Mouse (Mus musculus) embryonic fibroblast, embryonic 13.5 days (primary cell): ENCODE measurements around the gene Gpatch8. TPM values are rescaled to one million over a fixed set of nuclear protein-coding genes. Genes with fewer than 3 reads are reported as not detected.
"Not testable (repeated sequence)": the region's sequence is repeated elsewhere in the genome, so short reads cannot be mapped to it uniquely, and the experiment has no call there.

ENCODE experiments used
- H3K27ac ChIP-seq: 2 replicates; pipeline ENCODE4 v1.5.1; 2012; ENCODE audit warnings: low read length, control low read depth, inconsistent platforms; ENCODE audit not compliant: insufficient read depth
- H3K4me1 ChIP-seq: 2 replicates; pipeline ENCODE4 v1.6.1; 2011; ENCODE audit warnings: low read length; ENCODE audit not compliant: control insufficient read depth, insufficient read depth
- H3K4me3 ChIP-seq: 2 replicates; pipeline ENCODE4 v1.5.1; 2011; ENCODE audit warnings: mild to moderate bottlenecking, control low read depth, low read length; ENCODE audit not compliant: insufficient read depth
- CTCF ChIP-seq: IDR thresholded peaks from 2 replicates; pipeline ENCODE4 v1.5.1; 2011; ENCODE audit warnings: mild to moderate bottlenecking, control low read depth, low read length, moderate library complexity, borderline replicate concordance; ENCODE audit not compliant: insufficient read depth
- POLR2A ChIP-seq: IDR thresholded peaks from 2 replicates; pipeline ENCODE4 v1.6.1; 2011; ENCODE audit warnings: low read depth, mild to moderate bottlenecking, control low read depth, low read length, moderate library complexity
- polyA plus RNA-seq: library from polyadenylated mRNA; stranded (reverse); fragments of >200 nt; gene quantifications from 2 replicates; pipeline ENCODE4 v1.2.4, GENCODE M21; 2011; ENCODE audit warnings: low read depth; ENCODE audit not compliant: missing spikeins, insufficient read length

The Gpatch8 gene
- polyA plus RNA-seq, 1 experiment = 36.6 TPM

DNA sequence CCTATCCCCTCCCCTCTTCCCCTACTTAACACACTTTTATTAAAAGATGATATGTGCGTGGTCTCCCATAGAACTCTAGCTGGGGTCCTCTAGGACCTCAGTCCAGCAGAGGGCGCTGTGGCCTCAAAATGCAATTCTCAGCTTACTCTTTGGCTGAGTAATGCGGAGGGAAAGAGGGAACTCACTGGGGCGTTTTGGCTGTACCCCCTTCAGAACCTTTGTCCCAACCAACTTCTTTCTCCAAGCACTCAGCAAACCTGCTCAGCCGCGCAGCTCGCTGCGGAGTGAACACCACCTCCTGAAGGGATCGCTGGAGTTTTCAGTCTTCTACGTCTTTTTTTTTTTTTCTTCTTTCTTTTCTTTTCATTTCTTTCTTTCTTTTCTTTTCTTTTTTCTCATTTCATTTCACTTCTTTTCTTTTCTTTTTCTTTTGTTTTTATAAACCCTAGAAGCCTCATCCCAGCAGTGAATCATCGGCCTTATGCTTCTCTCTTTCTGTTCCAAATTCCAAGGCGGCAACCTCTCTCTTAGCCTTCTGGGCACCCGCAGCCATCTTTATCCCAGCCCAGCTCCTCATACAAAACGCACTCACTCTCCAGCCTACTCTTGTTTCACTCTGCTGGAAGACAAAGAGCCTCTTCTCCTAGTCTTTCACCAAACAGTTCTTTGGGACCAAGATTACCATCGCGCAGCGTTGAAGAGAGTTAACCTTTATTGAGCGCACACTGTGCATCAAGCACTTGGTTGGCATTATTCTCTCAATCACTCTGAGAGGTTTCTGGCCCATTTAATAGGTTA, 16.9 kb upstream of the Gpatch8 start:
- H3K4me3 ChIP-seq = peak overlapping the region; percentile 33; the same call in 1 of the 2 replicates

GRCm38 (mm10) chr11:102568756-102569377, 12.7 kb upstream of the Gpatch8 start:
- no peak for TF ChIP-seq POLR2A
- TF ChIP-seq CTCF = no peak
- Histone ChIP-seq H3K4me1 (no peaks in the 10 kb centered on the region), H3K27ac (no peak overlapping the region), H3K4me3 (no peak overlapping the region)

More for the DNA sequence above, 16.9 kb upstream of the Gpatch8 start:
- peak; percentile 33; the same call in 1 of the 2 replicates for TF ChIP-seq POLR2A
- peak; percentile 51; the same call in 1 of the 2 replicates for TF ChIP-seq CTCF
- Histone ChIP-seq H3K4me1 (peaks cover 7% of the 10 kb centered on the region), H3K27ac (peak overlapping the region; percentile 84)

- no peak for TF ChIP-seq POLR2A
- peak; percentile 26; the same call in 1 of the 2 replicates for TF ChIP-seq CTCF
- Histone ChIP-seq H3K4me3 (no peak overlapping the region), H3K27ac (no peak overlapping the region), H3K4me1 (no peaks in the 10 kb centered on the region)
Measured at GRCm38 (mm10) chr11:102568191-102568590, 12.0 kb upstream of the Gpatch8 start.

- H3K4me1 ChIP-seq = no peaks in the 10 kb centered on the region
- no peak overlapping the region for H3K27ac ChIP-seq
- no peak overlapping the region for H3K4me3 ChIP-seq
- TF ChIP-seq CTCF (no peak), POLR2A (no peak)
Measured at GRCm38 (mm10) chr11:102567723-102568122, 11.5 kb upstream of the Gpatch8 start.

DNA sequence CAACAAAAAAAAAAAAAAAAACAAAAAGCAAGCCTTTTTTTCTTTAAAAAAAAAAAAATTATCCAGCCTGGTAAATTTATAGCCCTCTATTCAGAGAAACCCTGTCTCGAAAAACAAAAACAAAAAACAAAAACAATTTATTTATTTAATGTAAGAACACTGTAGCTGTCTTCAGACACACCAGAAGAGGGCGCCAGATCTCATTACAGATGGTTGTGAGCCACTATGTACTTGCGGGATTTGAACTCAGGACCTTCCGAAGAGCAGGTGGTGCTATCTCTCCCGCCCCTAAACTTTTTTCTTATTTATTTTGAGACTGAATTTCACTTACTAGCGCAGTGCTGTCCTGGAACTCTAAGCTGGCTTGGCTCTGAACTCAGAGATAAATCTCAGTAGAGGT, 11.0 kb upstream of the Gpatch8 start:
- H3K4me1 ChIP-seq = no peaks in the 10 kb centered on the region
- TF ChIP-seq POLR2A = no peak
- TF ChIP-seq CTCF = no peak
- no peak overlapping the region for H3K27ac ChIP-seq
- no peak overlapping the region for H3K4me3 ChIP-seq

GRCm38 (mm10) chr11:102566290-102566689, 10.1 kb upstream of the Gpatch8 start:
- Histone ChIP-seq H3K4me1 (no peaks in the 10 kb centered on the region), H3K4me3 (no peak overlapping the region), H3K27ac (no peak overlapping the region)
- TF ChIP-seq POLR2A (no peak), CTCF (no peak)

- H3K27ac ChIP-seq = no peak overlapping the region
- H3K4me3 ChIP-seq = no peak overlapping the region
- TF ChIP-seq POLR2A (no peak), CTCF (no peak)
- no peaks in the 10 kb centered on the region for H3K4me1 ChIP-seq
Measured at GRCm38 (mm10) chr11:102565741-102566140, 9.5 kb upstream of the Gpatch8 start.

GRCm38 (mm10) chr11:102564952-102565671, 8.9 kb upstream of the Gpatch8 start:
- not testable (repeated sequence) for H3K4me3 ChIP-seq, H3K27ac ChIP-seq, H3K4me1 ChIP-seq

DNA sequence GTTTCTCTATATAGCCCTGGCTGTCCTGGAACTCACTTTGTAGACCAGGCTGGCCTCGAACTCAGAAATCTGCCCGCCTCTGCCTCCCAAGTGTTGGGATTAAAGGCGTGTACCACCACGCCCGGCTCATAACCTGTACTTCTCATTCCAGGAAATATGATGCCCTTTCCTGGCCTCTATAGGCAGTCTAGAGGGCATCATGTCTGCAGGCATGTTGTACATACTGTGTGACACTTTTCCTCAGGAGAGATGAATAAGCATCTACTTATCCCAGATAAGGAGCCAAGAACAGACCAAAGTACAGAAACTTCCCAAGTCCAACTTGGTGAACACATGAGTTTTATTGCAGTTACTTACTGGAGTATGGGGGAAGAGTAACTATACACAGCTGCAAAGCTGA, 2.5 kb upstream of the Gpatch8 start:
- H3K4me3 ChIP-seq = no peak overlapping the region
- no peak overlapping the region for H3K27ac ChIP-seq
- no peak for TF ChIP-seq CTCF
- no peak for TF ChIP-seq POLR2A
- no peaks in the 10 kb centered on the region for H3K4me1 ChIP-seq

- no peaks in the 10 kb centered on the region for H3K4me1 ChIP-seq
- H3K27ac ChIP-seq = no peak overlapping the region
- H3K4me3 ChIP-seq = no peak overlapping the region
- TF ChIP-seq POLR2A (no peak), CTCF (no peak)
Measured at GRCm38 (mm10) chr11:102557386-102557785, 1.2 kb upstream of the Gpatch8 start.
